Mouse (Mus musculus) lung, postnatal 14 days (tissue): Measurements from ENCODE around the gene Eef1akmt1.
A peak's percentile ranks its signal among the peaks of the same experiment; 100 is the strongest.

Source experiments
- DNase-seq: peaks from one replicate; pipeline ENCODE4 v3.0.0; 2021

Eef1akmt1 gene

GRCm38 (mm10) chr14:57571155-57572133 lies at the start of gene Eef1akmt1:
Eef1akmt1 (minus strand) TSS chr14:57571612.
- peak; percentile 97 for DNase-seq

- DNase-seq, result no peak
Observed at GRCm38 (mm10) chr14:57620598-57621236, 49.3 kb upstream of the Eef1akmt1 start.

- peak; percentile 65 for DNase-seq
Observed at GRCm38 (mm10) chr14:57619487-57619886, 48.1 kb upstream of the Eef1akmt1 start.

GRCm38 (mm10) chr14:57617675-57618074 lies 46.3 kb upstream of the Eef1akmt1 start:
- no peak for DNase-seq

GRCm38 (mm10) chr14:57616339-57616965 lies 45.0 kb upstream of the Eef1akmt1 start:
- no peak for DNase-seq

- DNase-seq, result no peak
Observed at GRCm38 (mm10) chr14:57615828-57616227, 44.4 kb upstream of the Eef1akmt1 start.

GRCm38 (mm10) chr14:57611034-57611433 lies 39.6 kb upstream of the Eef1akmt1 start:
- no peak for DNase-seq

- no peak for DNase-seq
Observed at GRCm38 (mm10) chr14:57609816-57610329, 38.5 kb upstream of the Eef1akmt1 start.

- DNase-seq, result peak; percentile 98
Observed at GRCm38 (mm10) chr14:57607500-57607899, 36.1 kb upstream of the Eef1akmt1 start.

- DNase-seq, result no peak
Observed at GRCm38 (mm10) chr14:57606663-57607365, 35.4 kb upstream of the Eef1akmt1 start.

GRCm38 (mm10) chr14:57593279-57593678 lies 21.9 kb upstream of the Eef1akmt1 start:
- DNase-seq, result no peak

- DNase-seq, result no peak
Observed at GRCm38 (mm10) chr14:57591830-57592229, 20.4 kb upstream of the Eef1akmt1 start.

- DNase-seq, result no peak
Observed at GRCm38 (mm10) chr14:57576364-57577060, 5.1 kb upstream of the Eef1akmt1 start.

GRCm38 (mm10) chr14:57574792-57575587 lies 3.6 kb upstream of the Eef1akmt1 start:
- DNase-seq, result no peak

- no peak for DNase-seq
Observed at GRCm38 (mm10) chr14:57565626-57566025, 5.8 kb downstream of the Eef1akmt1 start.

GRCm38 (mm10) chr14:57556922-57557321 lies 14.5 kb downstream of the Eef1akmt1 start:
- DNase-seq, result no peak

GRCm38 (mm10) chr14:57555471-57556070 lies 15.8 kb downstream of the Eef1akmt1 start:
- DNase-seq, result no peak

- DNase-seq, result no peak
Observed at GRCm38 (mm10) chr14:57554434-57554833, 17.0 kb downstream of the Eef1akmt1 start.

- DNase-seq, result no peak
Observed at GRCm38 (mm10) chr14:57552945-57553344, 18.5 kb downstream of the Eef1akmt1 start.

GRCm38 (mm10) chr14:57547062-57547461 lies 24.4 kb downstream of the Eef1akmt1 start:
- no peak for DNase-seq
